Mouse (Mus musculus) neutrophil, adult 5-6 weeks (primary cell): ENCODE results near the gene Podnl1. TPM values are rescaled to one million over a fixed set of nuclear protein-coding genes. Genes with fewer than 3 reads are reported as not detected.

ENCODE experiments used
- ATAC-seq: fragments of 151-379, 151-347 bp; 2 replicates; pipeline ENCODE4 v1.8.0; 2017; ENCODE audit warnings: mild to moderate bottlenecking, moderate TSS enrichment; ENCODE audit not compliant: insufficient number of reproducible peaks, poor library complexity, low FRiP score, severe bottlenecking; ENCODE audit errors: extremely low read depth
- total RNA-seq: library from RNA; stranded (forward); fragments of 200-1000 nt; gene quantifications from 2 replicates; pipeline ENCODE4 v1.2.3, GENCODE M21; 2017

Podnl1 gene
- total RNA-seq, 1 experiment from 2014 or later: 1.3 TPM

DNA sequence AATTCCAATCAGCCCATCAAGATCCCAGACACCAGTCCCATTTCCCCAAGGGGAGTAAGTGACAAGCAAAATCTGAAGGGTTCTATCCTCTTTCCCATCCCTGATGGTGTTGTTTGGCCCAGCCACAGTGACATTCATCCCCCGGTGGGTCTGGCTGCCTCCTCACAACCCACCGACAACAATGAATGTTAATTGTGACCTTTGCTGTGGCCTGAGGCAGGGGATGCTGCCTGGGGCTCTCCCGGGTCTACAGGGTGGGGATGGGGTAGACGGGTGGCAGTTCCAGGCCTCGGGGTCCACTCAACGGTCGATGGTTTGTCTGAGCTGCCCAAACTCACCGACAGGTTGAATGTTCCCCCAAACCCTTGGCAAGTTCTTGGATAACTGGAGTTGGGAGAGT lies 52.8 kb downstream of the Podnl1 start:
- no peak for ATAC-seq

DNA sequence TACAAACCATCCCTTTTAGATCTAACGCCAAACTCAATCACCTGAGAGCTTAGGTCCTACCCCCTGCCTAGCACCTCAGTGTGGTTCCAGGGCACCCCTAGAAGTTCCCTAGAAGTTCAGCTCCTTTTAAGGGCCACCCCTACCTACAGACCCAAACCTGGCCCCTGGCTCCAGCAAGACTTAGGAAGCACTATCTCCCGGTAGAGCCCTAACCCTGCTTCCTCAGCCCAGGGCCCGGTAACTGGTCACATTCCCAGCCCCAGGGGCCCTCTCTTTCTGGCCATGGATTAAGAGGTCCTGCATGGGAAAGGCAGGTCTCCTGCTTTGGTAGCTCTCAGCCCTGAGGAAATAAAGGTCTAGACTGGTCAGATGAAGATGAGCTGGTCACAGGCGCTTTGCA lies 54.2 kb downstream of the Podnl1 start:
- no peak for ATAC-seq

DNA sequence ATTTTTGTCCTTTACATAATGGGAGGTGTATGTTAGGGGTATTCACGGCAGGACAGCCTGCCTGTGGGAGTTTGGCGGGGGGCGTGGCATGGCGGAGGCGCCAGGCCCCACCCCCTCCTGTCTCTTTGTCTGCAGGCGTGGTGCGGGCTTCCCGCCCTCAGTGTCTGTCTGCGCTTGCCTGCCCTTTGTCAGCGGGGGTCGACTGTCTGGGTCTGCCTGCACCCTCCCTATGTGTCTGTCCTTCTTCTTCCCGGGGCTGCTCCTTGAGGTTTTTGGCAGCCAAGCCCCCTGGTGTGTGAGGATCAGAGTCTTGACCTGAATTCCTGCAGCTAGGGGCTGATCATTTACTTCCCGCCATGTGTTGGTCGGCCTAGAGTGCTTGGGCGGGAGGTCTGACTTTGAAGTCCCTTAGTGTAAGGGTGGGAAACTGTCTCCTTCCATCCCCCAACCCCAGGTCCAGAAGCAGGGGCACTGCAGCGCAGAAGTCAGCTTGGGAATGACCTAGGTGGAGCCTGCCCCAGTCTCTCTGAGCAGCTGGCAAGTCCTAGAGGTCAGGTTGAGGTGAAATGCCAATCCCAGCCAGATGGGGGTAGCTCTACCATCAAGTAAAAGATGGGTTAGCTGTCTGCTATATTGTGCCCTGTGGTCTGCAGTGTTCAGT lies 54.9 kb downstream of the Podnl1 start:
- no peak for ATAC-seq

Other genes with a start within 250 kb of the Podnl1 start
- gene Adgrl1, start 225.9 kb upstream of the Podnl1 start, total RNA-seq: 2.8 and 5.5 TPM in 2 replicates
- 0.93 and 1.7 TPM in 2 replicates for gene Gm10644, start 170.8 kb upstream of the Podnl1 start, total RNA-seq
- gene Asf1b, start 170.5 kb upstream of the Podnl1 start, total RNA-seq: 0.70 and 2.3 TPM in 2 replicates
- 13.4 and 17.1 TPM in 2 replicates for gene Prkaca, start 153.0 kb upstream of the Podnl1 start, total RNA-seq
- 42.8 and 44.8 TPM in 2 replicates for gene Samd1, start 128.3 kb upstream of the Podnl1 start, total RNA-seq
- gene 1700067K01Rik, start 124.5 kb upstream of the Podnl1 start, total RNA-seq: 0.86 and 2.4 TPM in 2 replicates
- not detected in 2 replicates for gene 2210011C24Rik, start 113.8 kb upstream of the Podnl1 start, total RNA-seq
- gene Palm3, start 104.5 kb upstream of the Podnl1 start, total RNA-seq: 0.25 and 0.35 TPM in 2 replicates
- 47.3 and 47.8 TPM in 2 replicates for gene Il27ra, start 83.4 kb upstream of the Podnl1 start, total RNA-seq
- gene Rln3, start 81.0 kb upstream of the Podnl1 start, total RNA-seq: not detected in 2 replicates
- 12.3 and 12.5 TPM in 2 replicates for gene Gm10643, start 60.9 kb upstream of the Podnl1 start, total RNA-seq
- gene Rfx1, start 59.2 kb upstream of the Podnl1 start, total RNA-seq: 35.2 and 37.9 TPM in 2 replicates
- 18.7 and 20.5 TPM in 2 replicates for gene Dcaf15, start 21.2 kb upstream of the Podnl1 start, total RNA-seq
- 15.7 and 17.7 TPM in 2 replicates for gene Cc2d1a, start 21.9 kb downstream of the Podnl1 start, total RNA-seq
- 0.93 and 2.7 TPM in 2 replicates for gene 4930432K21Rik, start 22.0 kb downstream of the Podnl1 start, total RNA-seq
- gene Nanos3, start 59.2 kb downstream of the Podnl1 start, total RNA-seq: not detected in 2 replicates
- 23.6 and 28.4 TPM in 2 replicates for gene Zswim4, start 111.1 kb downstream of the Podnl1 start, total RNA-seq
- gene D8Ertd738e, start 123.7 kb downstream of the Podnl1 start, total RNA-seq: 130 and 147 TPM in 2 replicates
- 11.9 and 19.9 TPM in 2 replicates for gene Mri1, start 131.3 kb downstream of the Podnl1 start, total RNA-seq
- 22.5 and 25.3 TPM in 2 replicates for gene Ccdc130, start 144.4 kb downstream of the Podnl1 start, total RNA-seq